Mouse (Mus musculus): ENCODE data around the gene Klhl42.

Gene Klhl42

DNA sequence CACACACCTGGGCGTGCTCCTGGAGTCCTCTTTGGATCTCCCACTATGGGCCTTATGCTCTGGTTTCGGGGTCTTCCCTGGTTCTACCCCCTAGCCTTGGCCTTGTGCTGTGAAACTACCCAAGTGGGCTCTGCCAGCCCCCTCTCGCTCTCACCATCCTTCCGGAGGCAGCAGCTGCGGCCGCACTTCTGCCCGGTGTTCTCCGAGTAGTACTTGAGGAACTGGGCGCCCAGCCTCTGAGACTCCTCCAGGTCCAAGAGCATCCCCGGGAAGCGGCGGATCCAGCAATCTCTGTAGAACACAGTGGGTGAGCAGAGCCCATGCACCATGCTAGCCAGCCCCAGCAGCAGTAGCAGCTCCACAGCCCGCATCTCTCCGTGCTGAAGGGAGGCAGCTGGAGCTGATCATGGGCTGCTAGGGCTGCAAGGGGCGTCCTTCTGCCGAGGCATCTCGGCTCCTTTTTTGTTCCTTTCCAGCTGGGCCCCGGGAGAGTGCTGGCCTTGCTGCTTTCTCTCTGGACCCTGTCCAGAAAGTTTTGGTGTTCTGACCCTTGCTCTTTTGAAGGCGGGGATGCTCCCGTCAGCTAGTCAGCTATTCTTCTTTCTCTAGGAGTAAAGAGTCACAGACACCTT lies 4.5 kb upstream of the Klhl42 start, which contains the start of gene Mansc4:
TSS of gene Mansc4 (minus strand) at position 439 of the 632 bp plus-strand sequence.
- in situ Hi-C loops (cut with MboI, MseI): no loop called here

GRCm38 (mm10) chr6:147087736-147088135 lies 3.4 kb upstream of the Klhl42 start:
- in situ Hi-C loops (cut with MboI, MseI): no loop called here

DNA sequence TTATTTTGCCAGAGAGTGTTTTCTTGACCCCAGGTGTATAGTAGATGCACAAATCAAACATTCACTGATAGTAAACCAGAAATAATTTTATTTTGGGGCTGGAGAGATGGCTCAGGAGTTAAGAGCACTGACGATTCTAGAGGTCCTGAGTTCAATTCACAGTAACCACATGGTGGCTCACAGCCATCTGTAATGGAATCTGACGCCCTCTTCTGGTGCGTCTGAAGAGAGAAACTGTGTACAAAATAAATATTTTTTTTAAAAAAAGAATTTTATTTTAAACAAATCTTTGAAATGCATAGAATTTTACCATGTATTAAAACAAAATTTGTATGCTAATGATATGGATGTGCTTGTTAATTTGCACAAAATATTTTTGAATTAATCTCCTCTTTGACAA lies 2.7 kb upstream of the Klhl42 start:
- in situ Hi-C loops (cut with MboI, MseI): no loop called here

DNA sequence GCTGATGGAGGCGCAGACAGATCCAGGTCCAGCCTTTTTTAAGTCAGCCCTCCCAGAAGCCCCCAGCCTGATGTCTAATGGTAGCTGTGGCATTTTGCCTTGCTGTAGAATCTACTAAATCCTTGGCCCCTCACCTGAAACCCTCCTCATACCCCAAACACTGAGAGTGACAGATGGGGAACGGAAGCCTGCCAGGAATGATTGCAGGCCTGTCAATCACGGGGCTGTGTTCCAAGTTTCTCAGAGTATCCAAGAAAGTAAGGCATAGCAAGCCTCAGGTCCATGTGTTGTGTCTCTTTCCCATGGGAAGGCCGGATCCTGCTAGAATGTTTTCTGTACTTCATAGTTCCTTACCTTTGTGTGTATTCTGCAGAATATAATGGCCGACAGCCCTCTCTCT lies 988 bp upstream of the Klhl42 start:
- in situ Hi-C loops (cut with MboI, MseI): no loop called here

GRCm38 (mm10) chr6:147092136-147092535 lies 957 bp downstream of the Klhl42 start:
- in situ Hi-C loops (cut with MboI, MseI): no loop called here

GRCm38 (mm10) chr6:147094771-147095170 lies 3.6 kb downstream of the Klhl42 start:
- in situ Hi-C loops (cut with MboI, MseI): no loop called here

GRCm38 (mm10) chr6:147096109-147096508 lies 4.9 kb downstream of the Klhl42 start:
- in situ Hi-C loops (cut with MboI, MseI): no loop called here

DNA sequence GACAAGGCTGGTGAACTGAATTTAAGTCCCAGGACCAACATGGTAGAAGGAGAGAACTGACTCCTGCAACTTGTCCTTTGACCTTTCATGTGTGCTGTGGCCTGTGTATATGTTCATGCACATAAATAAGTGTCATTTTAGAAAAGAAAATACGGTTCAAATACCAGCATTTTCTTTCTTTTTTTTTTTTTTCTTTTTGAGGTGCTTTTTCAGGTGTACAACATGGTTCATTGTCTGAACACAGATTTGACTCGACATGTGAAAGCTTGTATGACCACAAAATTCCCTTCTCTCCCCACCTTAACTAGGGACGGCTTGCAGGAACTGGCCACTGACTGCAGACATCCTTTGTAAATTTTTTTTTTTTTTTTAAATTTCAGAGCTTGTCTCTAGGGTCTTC lies 5.8 kb downstream of the Klhl42 start:
- in situ Hi-C loops (cut with MboI, MseI): no loop called here

DNA sequence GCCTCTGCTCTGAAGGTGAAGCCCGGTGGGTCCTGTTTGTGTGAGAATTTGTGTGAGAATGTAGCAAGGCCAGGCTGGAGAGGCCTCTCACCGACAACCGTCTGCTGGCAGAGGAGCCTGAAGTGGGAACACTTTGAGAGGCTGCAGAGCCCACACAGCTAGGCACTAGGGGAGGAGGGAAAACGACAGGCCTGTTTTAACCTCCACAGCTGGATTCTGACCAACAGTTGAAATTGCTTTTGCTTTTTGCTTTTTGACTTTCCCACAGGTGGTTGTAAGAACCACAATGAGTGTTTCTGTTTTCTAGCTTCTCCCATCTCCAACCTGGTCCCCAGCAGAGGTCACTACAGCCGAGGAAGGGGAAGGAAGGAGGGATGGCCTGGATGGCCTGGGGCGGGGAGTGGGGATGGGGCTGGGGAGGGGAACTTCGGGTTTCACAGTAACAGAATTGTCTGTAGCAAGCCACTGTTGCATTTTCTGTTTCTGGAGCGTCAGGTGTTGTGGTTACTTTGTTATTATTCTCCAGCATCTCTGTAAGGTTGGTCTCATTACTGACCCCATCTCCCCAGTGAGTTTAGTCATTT lies 6.3 kb downstream of the Klhl42 start:
- in situ Hi-C loops (cut with MboI, MseI): no loop called here

GRCm38 (mm10) chr6:147099458-147100277 lies 8.5 kb downstream of the Klhl42 start:
- in situ Hi-C loops (cut with MboI, MseI): no loop called here

- in situ Hi-C loops (cut with MboI, MseI): no loop called here
These were observed 11.1 kb downstream of the Klhl42 start for GRCm38 (mm10) chr6:147102293-147102692.

- in situ Hi-C loops (cut with MboI, MseI): no loop called here
These were observed 14.3 kb downstream of the Klhl42 start for GRCm38 (mm10) chr6:147105529-147105928.

- in situ Hi-C loops (cut with MboI, MseI): no loop called here
These were observed 15.5 kb downstream of the Klhl42 start for GRCm38 (mm10) chr6:147106716-147107115.

DNA sequence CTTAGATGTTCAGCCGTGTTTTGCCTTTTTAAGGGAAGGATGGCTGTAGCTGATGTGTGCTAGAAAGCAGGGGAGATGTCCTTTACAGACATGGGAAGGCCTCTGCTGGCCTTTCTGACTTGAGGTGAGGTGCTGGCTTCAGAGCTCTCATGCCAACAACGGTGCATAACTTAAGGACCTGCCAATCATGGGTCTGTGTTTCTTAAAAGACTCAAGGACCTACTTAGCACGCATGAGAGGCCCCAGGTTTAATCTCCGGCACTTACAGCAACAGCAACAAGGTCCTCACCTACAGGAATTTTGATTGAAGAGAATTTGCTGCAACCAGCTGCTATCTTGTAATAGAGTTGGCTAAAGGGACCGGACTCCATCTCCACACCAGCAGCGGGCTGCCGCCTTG lies 18.1 kb downstream of the Klhl42 start:
- in situ Hi-C loops (cut with MboI, MseI): no loop called here

GRCm38 (mm10) chr6:147116579-147116978 lies 25.4 kb downstream of the Klhl42 start:
- in situ Hi-C loops (cut with MboI, MseI): no loop called here

DNA sequence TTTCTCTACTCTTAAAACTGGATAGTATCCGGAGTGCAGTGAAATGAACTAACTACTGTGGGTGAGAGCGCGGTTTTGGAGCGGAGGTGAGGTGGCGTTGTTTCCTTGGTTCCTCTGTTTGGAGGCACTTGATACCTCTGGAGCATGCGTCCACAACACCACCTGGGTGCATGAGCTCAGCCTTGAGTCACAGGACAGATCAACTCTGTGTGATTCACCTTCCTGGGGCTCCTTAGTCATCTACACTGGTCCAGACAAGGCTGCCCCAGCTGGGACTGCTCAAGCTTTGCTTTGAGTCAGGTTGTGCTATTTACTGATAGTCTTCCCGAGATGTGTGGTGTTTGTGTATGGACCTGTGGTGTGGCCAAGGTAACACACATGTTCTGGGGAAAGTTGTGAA lies 26.6 kb downstream of the Klhl42 start:
- in situ Hi-C loops (cut with MboI, MseI): no loop called here

- in situ Hi-C loops (cut with MboI, MseI): no loop called here
These were observed 27.0 kb downstream of the Klhl42 start for GRCm38 (mm10) chr6:147118190-147118589.

DNA sequence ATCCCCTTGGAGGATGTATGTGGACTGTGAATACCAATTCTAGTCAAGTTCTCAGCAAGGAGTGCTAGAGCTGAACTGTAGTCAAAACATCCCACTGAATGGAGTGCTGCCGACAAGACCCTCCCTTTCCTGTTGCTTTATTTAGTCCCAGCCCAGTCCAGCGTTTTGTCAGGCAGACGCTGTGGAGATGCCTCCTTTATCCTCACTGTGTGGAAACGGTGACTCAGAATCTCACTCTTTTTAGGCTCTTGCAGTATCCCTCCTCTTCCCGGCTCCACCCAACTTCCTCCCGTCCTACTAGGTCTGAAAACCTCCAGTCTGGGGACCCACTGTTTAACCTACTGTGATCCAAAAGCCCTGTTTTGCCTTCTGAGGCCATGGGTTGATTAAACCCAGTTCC lies 30.1 kb downstream of the Klhl42 start:
- in situ Hi-C loops (cut with MboI, MseI): no loop called here

DNA sequence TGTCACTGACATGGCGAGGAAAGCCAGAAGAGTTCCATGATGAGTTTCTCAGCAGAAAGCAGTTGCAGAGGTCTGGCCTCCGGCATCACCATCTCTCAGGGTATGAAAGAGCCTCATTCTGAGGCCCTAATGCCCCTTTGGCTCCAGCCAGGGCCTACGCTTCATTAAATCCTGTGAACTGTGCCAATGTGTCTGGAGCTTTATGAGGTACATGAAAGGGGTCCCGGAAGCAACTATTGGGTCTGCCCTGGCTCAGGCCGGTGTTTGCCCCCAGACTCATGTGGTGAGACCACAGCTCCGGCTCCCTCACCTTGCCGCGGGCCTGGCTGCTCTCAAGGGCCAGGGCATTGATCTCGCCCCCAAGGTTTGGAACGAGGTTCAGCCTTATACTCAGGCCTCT lies 36.1 kb downstream of the Klhl42 start:
- in situ Hi-C loops (cut with MboI, MseI): no loop called here

- in situ Hi-C loops (cut with MboI, MseI): no loop called here
These were observed 47.1 kb downstream of the Klhl42 start for GRCm38 (mm10) chr6:147138260-147138659.

GRCm38 (mm10) chr6:147140600-147141154 lies 49.5 kb downstream of the Klhl42 start:
- in situ Hi-C loops (cut with MboI, MseI): no loop called here

DNA sequence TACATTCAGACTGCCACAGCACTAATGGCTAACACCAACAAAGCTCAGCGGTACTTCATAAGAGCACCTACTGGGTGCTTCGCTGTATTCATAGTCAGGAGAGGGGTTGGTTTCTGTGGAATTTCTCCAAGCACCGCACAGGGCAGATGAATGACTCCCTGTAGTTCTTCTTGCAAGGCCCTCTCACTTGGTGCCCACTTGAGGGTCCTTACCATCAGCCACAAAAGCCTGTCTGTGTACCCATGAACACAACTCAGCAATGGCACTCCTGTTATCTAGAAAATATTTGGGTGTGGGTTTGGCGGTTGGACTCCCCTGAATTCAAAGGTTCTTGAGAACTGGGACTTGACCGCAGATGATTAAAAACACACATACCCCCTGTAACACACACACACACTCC lies 53.5 kb downstream of the Klhl42 start:
- in situ Hi-C loops (cut with MboI, MseI): no loop called here

DNA sequence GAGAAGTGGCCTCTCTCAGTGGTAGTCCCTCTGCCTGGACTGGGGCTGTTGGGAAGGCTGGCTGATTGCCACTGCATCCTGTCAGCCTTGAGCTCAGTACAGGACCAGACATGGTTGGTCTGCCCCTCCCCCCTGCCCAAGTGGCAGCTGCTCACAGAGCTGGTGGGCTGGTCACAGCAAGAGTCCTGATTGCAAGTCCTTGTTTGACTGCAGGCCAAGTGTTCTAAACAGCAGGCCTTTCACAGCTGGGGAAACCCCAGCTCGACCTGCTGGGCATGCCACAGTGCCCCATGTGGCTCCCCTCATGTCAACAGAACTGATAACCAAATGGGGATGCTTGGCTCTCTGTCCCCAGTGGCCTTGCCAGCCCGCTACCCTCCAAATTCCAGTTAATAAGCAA lies 54.1 kb downstream of the Klhl42 start:
- in situ Hi-C loops (cut with MboI, MseI): no loop called here

Data from T-helper 1 cell (primary cell).